Mouse (Mus musculus) cortical plate, adult 2 months (tissue): ENCODE measurements around the gene Nectin2.

Source experiments
- CTCF ChIP-seq: fragments of 200-500 bp; IDR thresholded peaks from 2 replicates; pipeline ENCODE4 v1.5.1; 2011; ENCODE audit warnings: mild to moderate bottlenecking, control low read depth, low read length; ENCODE audit not compliant: insufficient read depth; ENCODE audit errors: extremely low read depth
- POLR2A ChIP-seq: fragments of 200-500 bp; IDR thresholded peaks from 2 replicates; pipeline ENCODE4 v1.6.1; 2011; ENCODE audit warnings: mild to moderate bottlenecking, low read length, control low read depth; ENCODE audit not compliant: insufficient read depth; ENCODE audit errors: extremely low read depth

DNA sequence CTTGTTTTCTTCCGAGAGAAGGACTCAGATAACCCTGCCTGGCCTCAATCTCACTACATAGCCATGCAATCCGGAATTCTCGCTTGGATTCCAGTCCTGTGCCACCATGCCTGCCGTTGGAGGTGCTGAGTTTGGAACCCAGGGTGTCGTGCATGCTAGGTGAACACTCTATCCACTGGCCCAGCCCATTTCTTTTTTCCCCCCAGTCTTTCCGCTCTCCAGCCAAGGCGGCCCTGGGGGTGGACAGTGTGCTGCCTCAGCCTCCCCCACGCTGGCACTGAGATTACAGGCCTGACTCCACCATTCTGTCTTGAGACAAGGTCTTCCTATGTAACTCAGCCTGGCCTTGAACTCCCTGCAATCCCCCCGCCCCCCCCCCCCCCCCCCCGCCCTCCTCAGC, 4.3 kb downstream of the Nectin2 start:
- TF ChIP-seq CTCF (no peak), POLR2A (no peak)
